Mouse (Mus musculus) ZHBTc4 (cell line): ENCODE measurements around the gene Pitpnm3.
A peak's percentile ranks its signal among the peaks of the same experiment; 100 is the strongest.

ENCODE experiments used
- DNase-seq: peaks from one replicate; pipeline ENCODE4 v3.0.0-alpha.2; 2011; ENCODE audit warnings: low read depth, low spot score

The Pitpnm3 gene

GRCm38 (mm10) chr11:72095994-72096393 is 39.6 kb downstream of the Pitpnm3 start:
- DNase-seq: no peak

- DNase-seq: no peak
Observed at GRCm38 (mm10) chr11:72094442-72094841, 41.1 kb downstream of the Pitpnm3 start.

- no peak for DNase-seq
Observed at GRCm38 (mm10) chr11:72092390-72092789, 43.2 kb downstream of the Pitpnm3 start.

- no peak for DNase-seq
Observed at GRCm38 (mm10) chr11:72086251-72087046, 49.1 kb downstream of the Pitpnm3 start.

- DNase-seq: no peak
Observed at GRCm38 (mm10) chr11:72084337-72084736, 51.2 kb downstream of the Pitpnm3 start.

- DNase-seq: no peak
Observed at GRCm38 (mm10) chr11:72082601-72083000, 53.0 kb downstream of the Pitpnm3 start.

GRCm38 (mm10) chr11:72080461-72080860 is 55.1 kb downstream of the Pitpnm3 start:
- no peak for DNase-seq

GRCm38 (mm10) chr11:72078647-72079046 is 56.9 kb downstream of the Pitpnm3 start:
- DNase-seq: no peak

GRCm38 (mm10) chr11:72078056-72078455 is 57.5 kb downstream of the Pitpnm3 start:
- DNase-seq: peak; percentile 38

- DNase-seq: no peak
Observed at GRCm38 (mm10) chr11:72074230-72074629, 61.3 kb downstream of the Pitpnm3 start.

- no peak for DNase-seq
Observed at GRCm38 (mm10) chr11:72072331-72072905, 63.2 kb downstream of the Pitpnm3 start.

- DNase-seq: no peak
Observed at GRCm38 (mm10) chr11:72070733-72071132, 64.8 kb downstream of the Pitpnm3 start.

GRCm38 (mm10) chr11:72068026-72068425 is 67.6 kb downstream of the Pitpnm3 start:
- DNase-seq: no peak

- DNase-seq: no peak
Observed at GRCm38 (mm10) chr11:72067326-72067725, 68.3 kb downstream of the Pitpnm3 start.

GRCm38 (mm10) chr11:72066330-72066729 is 69.2 kb downstream of the Pitpnm3 start:
- peak; percentile 82 for DNase-seq

- DNase-seq: no peak
Observed at GRCm38 (mm10) chr11:72065103-72065502, 70.5 kb downstream of the Pitpnm3 start.

- no peak for DNase-seq
Observed at GRCm38 (mm10) chr11:72064414-72064813, 71.2 kb downstream of the Pitpnm3 start.

- no peak for DNase-seq
Observed at GRCm38 (mm10) chr11:72061093-72061620, 74.4 kb downstream of the Pitpnm3 start.

- DNase-seq: no peak
Observed at GRCm38 (mm10) chr11:72060416-72060815, 75.2 kb downstream of the Pitpnm3 start.

- DNase-seq: no peak
Observed at GRCm38 (mm10) chr11:72057166-72057565, 78.4 kb downstream of the Pitpnm3 start.

- DNase-seq: no peak
Observed at GRCm38 (mm10) chr11:72055176-72055575, 80.4 kb downstream of the Pitpnm3 start.

GRCm38 (mm10) chr11:72052636-72053035 is 82.9 kb downstream of the Pitpnm3 start:
- peak; percentile 81 for DNase-seq

- no peak for DNase-seq
Observed at GRCm38 (mm10) chr11:72052221-72052620, 83.4 kb downstream of the Pitpnm3 start.
